Mouse (Mus musculus): Measurements from ENCODE around the gene Gabarap.

Gabarap gene

DNA sequence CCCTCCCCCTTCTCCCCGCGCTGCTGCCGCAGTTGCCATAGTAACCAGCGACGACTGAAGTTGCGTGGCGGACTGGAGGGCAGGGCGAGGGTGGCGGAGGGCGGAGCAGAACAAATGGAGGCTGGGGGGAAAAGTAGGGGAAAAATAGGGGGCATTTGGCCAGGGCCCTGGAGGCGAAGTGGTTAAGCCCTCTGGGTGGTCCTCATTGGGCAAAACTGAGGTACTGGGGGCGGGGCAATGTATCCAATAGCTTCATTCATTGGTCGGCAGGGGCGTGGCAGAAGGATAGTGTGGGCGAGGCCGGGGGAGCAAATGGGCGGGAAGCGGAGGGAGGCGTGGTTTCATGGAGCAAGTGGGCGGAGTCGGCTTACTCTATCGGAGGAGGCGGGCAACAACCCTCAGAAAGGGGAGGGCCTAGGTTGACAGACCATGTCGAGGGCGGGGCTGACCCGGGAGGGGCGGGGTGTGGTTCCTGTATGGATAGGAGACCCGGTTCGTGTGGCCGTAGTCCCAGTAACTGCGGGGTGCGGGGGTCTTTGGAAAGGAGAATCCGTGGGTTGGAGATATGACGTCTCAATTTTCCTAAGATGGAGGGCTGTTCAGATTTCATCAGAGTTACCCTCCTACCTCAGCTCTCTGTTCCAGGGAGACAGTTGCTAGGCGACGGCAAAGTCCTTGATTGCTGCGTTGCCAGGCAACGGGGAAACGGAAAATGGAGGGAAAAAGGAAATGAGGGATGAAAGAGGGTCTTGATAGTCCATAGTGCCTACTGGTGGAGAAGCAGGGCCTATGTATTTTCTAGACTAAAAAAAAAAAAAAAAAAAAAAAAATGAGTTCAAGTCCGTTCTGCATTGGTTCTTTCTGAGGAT is 30.6 kb downstream of the Gabarap start:
- DNase-seq (ENCODE audit: low spot score) = peak; percentile 94

DNA sequence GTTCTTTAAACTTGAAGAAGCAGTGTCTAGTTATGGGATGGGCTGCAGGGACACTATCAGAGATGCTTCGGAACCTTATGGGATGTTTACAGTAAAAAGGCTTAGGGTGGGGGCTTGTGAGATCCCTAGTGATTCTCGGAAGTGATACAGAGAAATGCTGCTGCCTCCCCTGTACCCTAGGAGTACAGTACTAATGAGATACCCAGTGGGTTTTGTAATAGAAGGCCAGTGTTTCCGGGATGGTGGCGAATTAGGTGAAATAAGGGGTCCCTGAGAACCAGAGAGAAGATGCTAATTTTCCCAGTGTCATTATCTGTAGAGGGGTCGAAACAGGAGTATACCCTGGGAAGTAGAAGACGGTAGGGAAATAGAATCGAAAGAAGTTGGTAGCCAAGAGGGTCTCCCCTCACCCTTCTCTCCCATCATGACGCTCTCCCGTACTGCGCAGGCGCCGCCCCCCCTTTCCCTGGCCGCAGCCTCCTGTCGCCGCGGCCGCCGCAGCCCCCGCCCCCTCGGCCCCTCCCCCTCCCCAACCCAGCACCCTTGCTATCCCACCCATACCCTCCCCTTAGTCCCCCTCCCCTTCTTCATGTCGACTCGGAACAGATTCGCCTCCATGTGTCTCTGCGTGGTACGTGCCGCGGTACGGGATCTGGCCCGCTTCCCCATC is 32.7 kb downstream of the Gabarap start:
- no peak for DNase-seq (ENCODE audit: low spot score)

DNA sequence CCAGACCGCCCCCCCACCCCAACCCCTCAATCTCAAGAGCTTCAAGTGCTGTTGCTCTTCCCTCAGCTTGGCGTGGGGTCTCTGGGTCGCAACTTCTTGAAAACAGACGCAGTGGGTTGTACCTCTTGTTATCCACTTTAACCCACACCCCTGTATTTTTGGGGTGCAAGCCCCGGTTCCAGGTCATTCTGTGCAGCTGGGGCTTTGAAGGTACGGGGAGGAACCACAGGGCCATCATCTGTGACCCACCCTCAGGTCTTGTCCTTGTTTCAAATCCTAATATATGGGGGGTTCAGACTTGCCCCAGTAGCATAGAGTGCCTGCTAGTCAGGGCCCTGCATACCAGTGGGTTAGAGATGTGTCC is 33.2 kb downstream of the Gabarap start:
- DNase-seq (ENCODE audit: low spot score) = no peak

DNA sequence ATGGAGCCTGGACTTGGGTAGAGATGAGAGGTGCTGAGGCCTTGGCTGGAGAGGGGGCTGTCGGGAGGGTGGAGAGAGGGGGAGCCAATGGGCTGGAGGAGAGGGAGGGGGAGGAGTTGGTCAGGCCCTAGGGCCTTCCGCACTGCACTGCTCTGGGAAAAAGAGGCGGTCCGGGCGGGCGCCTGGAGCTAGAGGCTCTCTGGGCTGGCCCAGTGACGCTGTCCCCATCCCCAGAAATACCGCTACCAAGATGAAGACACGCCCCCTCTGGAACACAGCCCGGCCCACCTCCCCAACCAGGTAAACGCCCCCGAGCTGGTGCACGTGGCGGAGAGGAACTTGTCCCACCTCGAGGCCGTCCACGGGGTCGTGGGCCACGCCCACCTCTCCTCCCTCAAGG is 35.7 kb downstream of the Gabarap start:
- no peak for DNase-seq (ENCODE audit: low spot score)

DNA sequence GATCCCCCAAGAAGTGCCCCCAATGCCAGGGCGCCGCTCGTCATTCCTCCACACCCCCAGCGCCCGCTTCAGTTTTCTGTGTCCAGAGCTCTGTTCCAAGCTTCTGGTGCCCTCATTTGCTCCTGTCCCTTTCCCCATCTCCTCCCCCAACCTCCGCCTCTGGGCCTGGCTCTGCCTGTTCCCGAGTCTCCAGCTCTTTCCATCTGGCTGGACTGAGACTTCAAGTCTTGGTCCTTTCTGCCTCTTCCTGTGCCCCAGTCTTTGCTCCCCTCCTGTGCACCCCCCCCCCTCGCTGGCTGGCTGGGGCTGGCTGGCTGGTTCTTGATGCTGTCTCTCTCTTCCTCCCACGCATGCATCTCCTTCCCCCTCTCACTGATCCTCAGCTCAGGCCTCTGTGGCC is 36.5 kb downstream of the Gabarap start:
- DNase-seq (ENCODE audit: low spot score) = no peak

DNA sequence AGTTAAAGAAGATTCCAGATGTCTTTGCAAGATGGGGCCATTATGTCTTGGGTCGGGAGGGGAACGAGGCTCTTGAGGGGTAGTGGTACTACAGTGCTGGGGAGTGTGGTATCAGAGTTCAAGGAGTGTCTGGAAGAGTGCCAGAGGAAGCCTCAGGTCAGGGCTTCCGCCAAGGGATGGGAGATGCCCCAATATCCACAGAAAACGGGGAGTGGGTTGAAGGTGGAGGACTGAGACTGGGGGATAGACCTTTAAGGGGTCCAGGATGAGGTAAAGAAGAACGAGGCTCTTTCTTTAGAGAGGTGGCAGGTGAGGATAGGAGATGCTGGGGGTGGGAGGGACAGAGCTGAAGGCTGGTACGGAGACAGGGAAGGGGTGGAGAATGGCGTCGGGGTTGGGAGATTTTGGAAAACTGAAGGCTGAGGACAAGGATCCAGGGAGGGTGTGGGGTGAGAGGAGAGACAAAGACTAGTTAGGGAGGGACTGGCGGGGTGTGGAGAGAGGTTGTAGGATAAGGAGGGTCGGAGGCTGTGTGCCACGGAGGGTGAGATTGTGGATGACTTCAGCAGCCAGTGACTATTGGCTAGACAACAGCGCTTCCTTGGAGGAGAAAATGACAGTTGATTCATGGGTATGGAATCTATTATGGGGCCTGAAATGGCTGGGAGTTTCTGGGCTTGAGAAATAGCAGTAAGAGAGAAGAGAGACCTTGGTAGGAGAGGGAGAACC is 37.6 kb downstream of the Gabarap start:
- DNase-seq (ENCODE audit: low spot score) = no peak

DNA sequence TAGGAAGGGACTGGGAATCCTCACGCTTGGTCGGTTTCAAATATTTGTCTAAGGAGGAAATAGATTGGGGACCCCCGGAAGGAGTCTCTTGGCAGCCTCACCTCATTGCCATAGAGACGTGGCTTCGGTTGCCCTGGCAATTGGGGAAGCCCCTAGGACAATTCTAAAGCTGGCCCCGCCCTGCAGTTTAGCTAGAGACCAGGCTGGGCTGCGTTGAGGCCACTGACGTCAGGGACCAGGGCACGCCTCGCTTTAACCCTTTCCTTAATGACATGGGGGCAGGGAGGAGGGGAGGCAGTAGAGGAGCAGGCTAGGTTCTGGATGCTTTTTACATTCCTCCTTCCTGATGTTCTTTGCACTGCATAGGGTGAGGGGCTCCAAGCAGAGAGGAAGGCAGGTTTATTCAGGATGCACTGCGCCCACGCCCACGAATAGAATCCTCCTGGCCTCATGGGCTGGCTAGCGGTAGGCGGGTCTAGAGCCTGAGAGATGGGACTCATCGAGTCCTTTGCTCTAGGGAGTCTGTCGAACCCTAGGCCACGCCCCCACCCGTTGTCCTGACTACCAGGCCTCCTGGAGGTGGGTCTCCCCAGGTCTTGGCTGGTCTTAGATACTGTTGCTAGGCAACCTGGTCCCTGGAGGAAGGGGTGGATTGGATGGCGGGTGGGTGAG is 38.3 kb downstream of the Gabarap start:
- DNase-seq (ENCODE audit: low spot score) = peak; percentile 56

DNA sequence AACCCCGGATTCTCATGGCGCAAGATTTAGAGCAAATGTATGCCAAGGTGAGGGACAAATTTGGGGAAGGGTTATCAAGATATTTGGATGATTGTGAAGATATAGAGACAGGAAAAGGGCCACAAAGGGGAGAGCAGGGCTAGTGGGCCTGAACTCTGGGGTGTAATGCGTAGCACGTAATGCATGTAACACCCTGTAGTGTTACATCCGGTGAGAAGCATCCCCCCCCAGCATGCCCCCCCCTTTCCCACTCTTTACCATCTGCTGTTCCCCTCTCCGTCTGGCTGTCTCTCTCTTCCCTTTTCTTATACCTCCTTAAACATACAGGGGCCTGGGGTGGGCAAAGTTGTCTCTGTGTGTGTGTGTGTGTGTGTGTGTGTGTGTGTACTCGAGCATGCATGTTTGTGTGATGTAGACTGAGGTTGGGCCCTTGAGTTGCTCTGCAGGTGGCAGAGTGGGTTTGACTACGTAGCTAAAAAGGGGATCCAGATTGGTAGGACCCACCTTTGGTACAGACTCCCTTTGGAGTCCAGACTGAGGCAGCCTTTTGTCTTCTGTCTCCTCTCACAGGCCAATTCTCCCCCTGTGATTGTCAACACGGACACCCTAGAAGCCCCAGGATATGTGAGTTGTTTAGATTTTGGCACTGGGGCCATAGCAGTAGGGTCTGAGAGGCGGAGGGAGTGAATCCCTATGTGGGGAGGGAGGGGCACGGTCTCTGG is 39.0 kb downstream of the Gabarap start:
- DNase-seq (ENCODE audit: low spot score) = no peak

DNA sequence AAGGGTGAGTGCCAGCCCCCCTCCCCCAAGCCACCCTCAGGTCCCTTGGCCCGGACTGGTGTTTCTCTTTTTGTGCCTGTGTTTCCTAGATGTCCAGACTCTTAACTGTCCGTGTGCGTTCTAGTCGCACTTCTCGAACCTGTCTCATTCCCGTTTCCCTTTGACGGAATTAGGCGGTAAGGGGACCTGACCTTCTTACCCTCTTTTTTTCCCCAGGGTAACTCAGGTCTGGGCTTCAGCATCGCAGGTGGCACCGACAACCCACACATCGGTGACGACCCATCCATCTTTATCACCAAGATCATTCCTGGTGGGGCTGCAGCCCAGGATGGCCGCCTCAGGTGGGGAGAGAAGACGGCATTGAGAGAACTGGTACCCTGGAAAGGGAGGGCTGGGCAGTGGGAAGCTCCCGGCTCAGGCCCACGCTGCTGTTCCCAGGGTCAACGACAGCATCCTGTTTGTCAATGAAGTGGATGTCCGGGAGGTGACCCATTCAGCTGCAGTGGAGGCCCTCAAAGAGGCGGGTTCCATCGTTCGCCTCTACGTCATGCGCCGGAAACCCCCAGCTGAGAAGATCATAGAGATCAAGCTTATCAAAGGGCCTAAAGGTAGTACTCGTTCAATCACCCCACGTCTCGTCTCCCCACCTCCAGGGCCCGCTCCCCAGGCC is 39.8 kb downstream of the Gabarap start:
- no peak for DNase-seq (ENCODE audit: low spot score)

DNA sequence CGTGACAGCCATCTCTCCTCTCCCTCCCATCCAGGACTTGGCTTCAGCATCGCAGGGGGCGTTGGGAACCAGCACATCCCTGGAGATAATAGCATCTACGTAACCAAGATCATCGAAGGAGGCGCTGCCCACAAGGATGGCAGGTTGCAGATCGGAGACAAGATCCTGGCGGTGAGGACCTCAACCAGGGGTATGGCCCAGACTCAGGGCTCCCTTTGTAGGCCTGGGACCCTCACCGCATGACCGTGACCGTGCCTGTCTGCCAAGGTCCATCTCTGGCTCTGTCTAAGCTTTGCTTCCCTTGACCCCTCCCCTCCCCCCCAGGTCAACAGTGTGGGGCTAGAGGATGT is 40.4 kb downstream of the Gabarap start:
- DNase-seq (ENCODE audit: low spot score) = no peak

DNA sequence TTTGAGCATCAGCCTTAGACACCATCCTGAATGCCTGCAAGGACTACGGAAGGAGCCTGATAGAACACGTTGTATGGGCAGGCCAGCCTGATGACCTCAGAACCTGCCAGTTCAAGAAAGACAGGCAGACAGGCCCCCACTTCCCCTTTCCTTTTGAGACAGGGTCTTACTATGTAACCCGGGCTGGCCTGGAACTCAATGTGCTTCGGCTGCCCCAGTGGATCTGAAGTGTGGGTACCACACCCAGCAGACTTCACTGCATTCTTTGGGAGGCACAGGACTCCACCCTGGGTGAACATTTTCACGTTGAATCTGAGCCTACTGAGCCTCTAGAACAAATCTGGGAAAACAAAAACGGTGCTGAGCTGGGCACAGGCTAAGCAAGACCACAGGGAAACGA is 47.2 kb downstream of the Gabarap start:
- no peak for DNase-seq (ENCODE audit: low spot score)

DNA sequence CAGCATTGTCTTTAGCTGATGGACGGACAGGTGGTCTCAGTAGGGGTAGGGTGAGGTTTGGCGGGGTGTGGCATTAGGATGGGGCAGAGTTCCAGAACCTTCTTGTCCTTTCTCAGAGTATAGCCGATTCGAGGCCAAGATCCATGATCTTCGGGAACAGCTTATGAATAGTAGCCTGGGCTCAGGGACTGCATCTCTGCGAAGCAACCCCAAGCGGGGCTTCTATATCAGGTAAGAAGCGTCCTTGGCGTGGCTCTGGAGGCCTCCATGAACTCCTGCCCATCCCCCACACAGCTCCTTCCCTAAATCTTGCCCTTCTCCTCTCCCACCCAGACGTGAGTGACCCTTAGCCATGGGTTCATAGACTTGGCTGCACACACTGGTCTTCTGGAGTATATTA is 48.7 kb downstream of the Gabarap start:
- no peak for DNase-seq (ENCODE audit: low spot score)

DNA sequence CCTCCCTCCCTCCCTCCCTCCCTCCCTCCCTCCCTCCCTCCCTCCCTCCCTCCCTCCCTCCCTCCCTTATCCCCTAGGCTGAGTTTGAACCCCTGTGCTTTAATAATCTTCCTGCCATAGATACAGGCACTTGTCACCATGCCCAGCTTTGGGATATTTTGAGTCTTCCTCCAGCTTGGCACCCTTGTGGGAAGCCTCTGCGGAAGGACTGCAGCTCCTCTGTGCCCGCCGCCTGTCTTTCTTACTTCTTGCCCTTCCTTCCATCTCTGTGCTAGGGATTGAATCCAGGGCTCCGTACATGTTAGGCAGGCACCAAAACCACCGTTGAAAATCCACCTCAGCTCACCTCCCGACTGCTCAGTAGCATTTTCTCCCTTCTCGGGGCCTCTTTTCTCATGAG is 49.2 kb downstream of the Gabarap start:
- DNase-seq (ENCODE audit: low spot score) = no peak

DNA sequence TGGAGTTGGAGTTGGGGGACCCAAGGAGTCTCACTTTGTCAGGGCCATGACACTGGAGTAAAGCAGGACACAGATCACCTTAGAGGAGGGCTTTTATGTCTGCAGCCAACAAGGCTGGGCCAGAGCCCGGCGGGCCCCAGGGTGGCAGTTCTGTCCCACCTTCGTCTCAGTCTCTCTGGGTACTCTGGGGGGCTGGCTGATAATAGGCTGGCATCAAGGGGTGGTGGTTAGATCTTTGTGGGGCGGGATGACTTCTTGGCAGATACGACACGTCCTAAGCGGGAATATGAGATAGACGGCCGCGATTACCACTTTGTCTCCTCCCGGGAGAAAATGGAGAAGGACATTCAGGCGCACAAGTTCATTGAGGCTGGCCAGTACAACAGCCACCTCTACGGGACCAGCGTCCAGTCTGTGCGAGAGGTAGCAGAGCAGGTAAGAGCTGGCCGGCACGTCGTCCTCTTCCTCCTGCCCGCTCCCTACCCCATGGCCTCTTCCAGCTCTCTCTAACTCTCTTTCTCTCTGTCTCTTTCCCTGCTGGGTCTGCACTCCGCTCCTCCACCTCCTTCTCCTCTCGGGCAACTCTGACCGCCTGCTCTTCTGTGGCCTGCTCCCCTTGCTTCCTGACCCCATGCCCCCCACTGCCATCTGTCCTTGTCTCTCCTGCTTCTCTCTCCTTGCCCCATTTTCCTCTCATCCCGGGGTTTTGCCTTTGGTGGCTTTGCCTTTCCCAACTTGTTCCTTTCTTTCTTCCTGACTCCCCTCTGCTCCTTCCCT is 51.6 kb downstream of the Gabarap start:
- no peak for DNase-seq (ENCODE audit: low spot score)

DNA sequence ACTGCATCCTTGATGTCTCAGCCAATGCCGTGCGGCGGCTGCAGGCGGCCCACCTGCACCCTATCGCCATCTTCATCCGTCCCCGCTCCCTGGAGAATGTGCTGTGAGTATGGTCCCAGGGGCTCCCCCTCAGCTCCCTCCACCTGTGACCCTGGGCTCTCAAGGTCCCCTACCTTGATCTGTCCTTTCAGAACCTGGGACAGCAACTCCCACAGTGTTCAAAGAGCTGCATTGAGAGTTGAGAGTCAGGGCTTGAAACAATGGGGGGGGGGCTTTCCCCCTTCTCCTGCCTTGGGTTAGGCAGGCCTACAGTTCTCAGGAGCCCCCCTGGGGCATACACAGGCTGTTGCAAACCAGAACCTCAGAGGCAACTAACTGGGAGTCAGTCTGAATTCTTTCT is 52.7 kb downstream of the Gabarap start:
- DNase-seq (ENCODE audit: low spot score) = no peak
